Mouse (Mus musculus) intestine, embryonic 15.5 days (tissue): ENCODE data around the gene Tmf1. TPM values are rescaled to one million over a fixed set of nuclear protein-coding genes. Genes with fewer than 3 reads are reported as not detected.
A peak's percentile ranks its signal among the peaks of the same experiment; 100 is the strongest.

ENCODE experiments used
- ATAC-seq: fragments of 200-750 bp; cut with Nextera tagmentation; 2 replicates; pipeline ENCODE4 v1.8.0; 2017; ENCODE audit warnings: moderate TSS enrichment, moderate library complexity
- H3K27ac ChIP-seq: fragments of 300-500 bp; sonication (generic); 2 replicates; pipeline ENCODE4 v1.5.1; 2015; ENCODE audit warnings: mild to moderate bottlenecking, inconsistent platforms
- H3K27me3 ChIP-seq: fragments of 300-500 bp; sonication (generic); replicated peaks from 2 replicates; pipeline ENCODE4 v1.6.1; 2015; ENCODE audit warnings: inconsistent platforms
- H3K36me3 ChIP-seq: fragments of 300-500 bp; sonication (generic); 2 replicates; pipeline ENCODE4 v1.6.1; 2015; ENCODE audit warnings: inconsistent platforms
- H3K4me1 ChIP-seq: fragments of 300-500 bp; sonication (generic); replicated peaks from 2 replicates; pipeline ENCODE4 v1.6.1; 2015; ENCODE audit warnings: inconsistent platforms
- H3K4me2 ChIP-seq: fragments of 300-500 bp; sonication (generic); replicated peaks from 2 replicates; pipeline ENCODE4 v1.6.1; 2015; ENCODE audit warnings: mild to moderate bottlenecking, inconsistent platforms
- H3K4me3 ChIP-seq: fragments of 300-500 bp; sonication (generic); replicated peaks from 2 replicates; pipeline ENCODE4 v1.5.1; 2015; ENCODE audit warnings: inconsistent platforms
- H3K9ac ChIP-seq: fragments of 300-500 bp; sonication (generic); 2 replicates; pipeline ENCODE4 v1.6.1; 2015; ENCODE audit warnings: inconsistent platforms
- H3K9me3 ChIP-seq: fragments of 300-500 bp; sonication (generic); 2 replicates; pipeline ENCODE4 v1.6.1; 2016; ENCODE audit warnings: inconsistent platforms
- WGBS: fragments of 180-500 bp; shearing (Covaris S2); methylation state at CpG from one replicate; pipeline ENCODE4 v1.1.7; 2015; 5-methylcytosine and 5-hydroxymethylcytosine counted together
- polyA plus RNA-seq: library from polyadenylated mRNA; unstranded; fragments of >200 nt; fragmentation: Nextera tagmentation; extraction: Ambion mirVana; gene quantifications from 2 replicates; pipeline ENCODE4 v1.2.1, GENCODE M21; 2015

Tmf1 gene
- polyA plus RNA-seq = 30.9 and 37.6 TPM in 2 replicates

DNA sequence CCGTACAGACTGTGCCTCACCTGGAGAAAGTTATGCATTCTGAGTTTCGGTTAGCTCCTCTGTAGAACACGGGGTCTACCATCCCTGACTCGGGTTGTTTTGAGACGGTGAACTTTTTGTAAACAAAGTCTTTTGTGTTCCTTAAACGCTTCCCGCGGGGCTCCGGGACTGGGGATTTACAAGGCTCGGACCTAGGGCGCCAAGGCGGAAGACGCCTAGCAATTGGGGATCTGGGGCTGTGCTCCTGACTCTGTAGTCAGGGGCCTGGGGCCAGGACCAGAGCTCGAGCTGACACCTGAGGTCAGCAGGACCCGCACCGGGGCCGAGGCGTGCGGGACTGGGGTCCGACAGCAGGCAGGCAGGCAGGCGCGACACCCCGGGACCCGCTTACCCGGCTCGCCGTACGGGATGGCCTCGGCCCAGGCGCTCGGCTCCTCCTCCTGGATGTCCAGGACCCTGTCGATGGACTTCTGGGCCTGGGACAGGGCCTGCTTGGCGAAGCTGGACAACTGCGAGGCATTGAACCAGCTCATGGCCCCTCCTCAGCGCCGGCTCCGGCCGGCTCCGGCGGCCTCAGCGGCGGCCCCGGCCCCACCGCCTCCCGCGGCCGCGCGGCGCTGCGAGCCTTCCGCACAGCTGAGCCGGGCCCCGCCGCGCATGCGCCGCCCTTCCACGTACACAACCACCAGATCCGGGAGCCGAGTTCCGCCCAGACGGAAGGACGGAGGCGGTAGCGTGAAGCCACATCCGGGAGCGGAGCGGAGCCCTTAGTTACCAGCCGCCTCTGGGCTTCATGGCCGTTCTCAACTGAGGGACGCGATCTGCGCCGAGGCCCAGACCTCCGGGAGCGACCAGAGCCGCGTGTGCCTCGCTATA is at the start of gene Tmf1:
TSS of gene Tmf1 (minus strand) at position 632 of the 876 bp plus-strand sequence.
- H3K9me3 ChIP-seq = no peaks in the 10 kb centered on the region
- no peaks in the 10 kb centered on the region; the same call in 1 of the 2 replicates for H3K36me3 ChIP-seq
- peak within 1 kb of the TSS; percentile 82 for H3K27ac ChIP-seq
- peak within 1 kb of the TSS; percentile 93 for H3K9ac ChIP-seq
- 0 out of 2 replicates have a peak, but pooled peaks cover 6% of the 10 kb centered on the region for H3K4me1 ChIP-seq
- no peaks in the 10 kb centered on the region for H3K27me3 ChIP-seq
- WGBS = under 1% methylated on average over 80 of the region's 80 CpGs
- peak within 1 kb of the TSS; percentile 68 for H3K4me2 ChIP-seq
- H3K4me3 ChIP-seq = peak within 1 kb of the TSS; percentile 76
- ATAC-seq = peak; percentile 99

DNA sequence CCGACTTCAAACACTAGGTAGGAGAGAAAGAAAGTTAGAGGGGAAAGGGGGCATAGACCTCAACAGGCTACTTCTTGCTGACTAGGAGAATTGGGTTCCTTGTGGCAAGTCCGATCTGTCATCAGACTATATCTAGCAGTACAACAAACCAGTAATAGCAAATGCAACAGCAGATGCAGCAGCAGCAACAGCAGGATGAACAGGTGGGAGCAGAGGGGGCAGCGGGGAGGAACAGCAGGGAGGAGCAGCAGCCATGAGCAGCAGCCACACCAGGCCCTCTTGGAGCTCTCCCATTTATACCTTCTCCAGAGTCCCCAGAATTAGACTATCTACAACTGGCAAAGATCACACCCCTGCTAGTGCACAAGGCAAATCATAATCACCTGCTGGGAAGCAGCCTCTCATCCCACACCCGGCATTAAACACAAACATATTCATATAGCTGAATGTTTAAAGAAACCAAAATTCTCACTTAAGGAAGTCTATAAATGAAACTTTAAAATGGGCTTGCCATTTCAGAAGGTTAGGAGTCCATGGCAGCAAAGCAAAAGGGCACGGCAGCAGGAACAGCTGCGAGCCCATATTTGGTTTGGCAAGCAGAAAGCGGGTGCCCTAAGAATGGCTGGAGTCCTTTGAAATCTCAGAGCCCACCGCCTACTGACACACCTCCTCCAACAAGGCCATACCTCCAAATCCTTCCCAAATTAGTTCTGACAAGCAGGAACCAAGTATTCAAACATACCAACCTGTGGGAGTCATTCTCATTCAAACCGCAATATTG is 48.3 kb upstream of the Tmf1 start:
- H3K27ac ChIP-seq = no peak overlapping the region
- H3K27me3 ChIP-seq = no peaks in the 10 kb centered on the region
- no peak for ATAC-seq
- no peak overlapping the region for H3K4me3 ChIP-seq
- no peaks in the 10 kb centered on the region for H3K4me1 ChIP-seq
- no peaks in the 10 kb centered on the region for H3K9me3 ChIP-seq
- H3K4me2 ChIP-seq = no peak overlapping the region
- H3K36me3 ChIP-seq = peaks cover 8% of the 10 kb centered on the region; the same call in 1 of the 2 replicates
- WGBS = 90% methylated on average over 9 of the region's 9 CpGs
- H3K9ac ChIP-seq = no peak overlapping the region

DNA sequence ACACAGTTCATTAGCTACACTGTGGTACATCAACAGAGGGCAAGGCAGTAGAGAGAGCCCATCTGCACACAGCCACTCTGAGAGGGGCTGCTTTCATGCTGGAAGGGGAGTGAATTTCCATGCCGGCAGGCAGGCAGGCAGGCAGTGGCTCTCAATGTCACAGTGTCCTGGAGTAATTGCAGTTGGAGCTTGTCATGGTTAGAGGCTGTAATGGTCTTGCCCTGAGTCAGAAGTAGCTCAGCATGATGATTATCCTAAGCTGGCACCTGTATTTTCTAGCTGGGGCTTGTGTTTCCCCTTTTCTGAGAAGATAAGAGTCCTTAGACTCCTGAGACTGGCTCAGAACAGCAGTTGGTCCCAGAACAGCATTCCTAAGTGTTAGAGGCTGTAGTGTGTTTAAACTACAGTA is 47.2 kb upstream of the Tmf1 start:
- Histone ChIP-seq H3K4me3 (no peak overlapping the region), H3K36me3 (peaks cover 8% of the 10 kb centered on the region; the same call in 1 of the 2 replicates), H3K27ac (no peak overlapping the region), H3K9me3 (no peaks in the 10 kb centered on the region), H3K4me2 (no peak overlapping the region), H3K9ac (no peak overlapping the region), H3K4me1 (no peaks in the 10 kb centered on the region), H3K27me3 (no peaks in the 10 kb centered on the region)
- 39% methylated on average over 1 of the region's 1 CpGs for WGBS
- no peak for ATAC-seq

DNA sequence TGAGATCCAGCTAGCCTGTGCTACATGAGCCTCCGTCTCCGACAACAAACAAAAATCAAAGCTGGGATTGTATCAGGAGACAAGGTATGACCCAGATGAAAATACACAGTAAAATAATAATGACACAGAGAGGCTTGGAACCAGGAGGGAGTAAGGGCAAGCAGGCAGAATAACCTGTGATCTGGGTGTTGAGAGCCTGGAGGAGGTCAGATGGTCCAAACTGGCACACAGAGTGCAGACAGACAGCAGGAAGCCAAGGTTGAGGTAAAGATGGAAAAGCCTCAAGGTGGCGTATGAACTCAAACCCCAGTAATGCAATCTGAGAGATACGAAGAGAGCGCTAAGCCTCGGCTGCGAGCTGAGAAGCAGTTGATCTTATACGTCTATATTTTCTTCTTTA is 45.6 kb upstream of the Tmf1 start:
- Histone ChIP-seq H3K4me3 (no peak overlapping the region), H3K27me3 (no peaks in the 10 kb centered on the region), H3K27ac (no peak overlapping the region), H3K9ac (no peak overlapping the region), H3K4me2 (no peak overlapping the region), H3K4me1 (no peaks in the 10 kb centered on the region), H3K9me3 (no peaks in the 10 kb centered on the region), H3K36me3 (0 out of 2 replicates have a peak, but pooled peaks cover 5% of the 10 kb centered on the region)
- no peak for ATAC-seq
- WGBS = 92% methylated on average over 8 of the region's 8 CpGs

DNA sequence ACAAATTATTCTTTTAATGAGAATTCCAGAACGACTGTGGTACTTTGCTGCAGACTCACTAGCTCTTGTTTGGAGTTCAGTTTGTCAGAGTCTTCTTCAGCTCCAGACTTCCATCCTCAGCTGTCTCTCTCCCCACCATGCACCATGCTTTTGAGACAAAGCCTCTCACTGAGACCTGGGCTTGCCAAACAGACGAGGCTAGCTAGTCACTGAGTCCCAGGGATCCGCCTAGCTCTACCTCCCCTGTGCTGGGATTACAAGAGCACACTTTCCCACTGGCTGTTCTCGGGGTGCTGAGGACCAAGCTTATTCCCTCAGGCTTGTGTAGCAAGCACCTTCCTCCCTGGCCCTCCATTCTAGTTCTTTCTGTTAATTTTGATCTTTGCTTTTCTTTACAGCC is 44.6 kb upstream of the Tmf1 start:
- Histone ChIP-seq H3K27me3 (no peaks in the 10 kb centered on the region), H3K27ac (no peak overlapping the region), H3K4me1 (no peaks in the 10 kb centered on the region), H3K36me3 (0 out of 2 replicates have a peak, but pooled peaks cover 5% of the 10 kb centered on the region), H3K4me2 (no peak overlapping the region), H3K9ac (no peak overlapping the region), H3K9me3 (no peaks in the 10 kb centered on the region), H3K4me3 (no peak overlapping the region)
- 82% methylated on average over 4 of the region's 4 CpGs for WGBS
- ATAC-seq = no peak

DNA sequence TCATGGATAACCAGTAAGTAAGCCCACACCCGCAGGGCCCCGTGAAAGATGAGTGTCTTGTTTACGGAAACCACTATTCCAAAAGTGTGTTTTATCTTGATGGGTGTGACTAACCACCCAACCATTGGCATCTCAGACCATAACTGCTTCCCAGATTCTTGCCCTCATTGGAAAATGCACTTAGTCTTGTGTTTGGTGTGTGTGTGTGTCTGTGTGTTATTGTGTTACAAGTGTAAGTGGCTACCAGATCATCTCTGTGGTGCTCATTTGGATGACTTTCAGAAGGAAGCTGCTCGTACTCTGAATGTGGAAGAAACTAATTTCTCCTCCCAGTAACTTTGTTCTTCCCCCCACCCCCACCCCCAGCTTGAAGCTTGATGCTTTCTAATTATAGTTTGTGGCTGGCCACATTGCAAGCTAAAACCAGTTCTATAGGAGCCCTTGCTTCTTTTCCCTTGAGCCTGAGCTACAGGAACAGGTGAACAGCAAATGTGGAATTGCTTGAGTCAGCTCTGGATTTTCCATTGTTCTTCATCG is 44.1 kb upstream of the Tmf1 start:
- no peak overlapping the region for H3K4me2 ChIP-seq
- 48% methylated on average over 5 of the region's 5 CpGs for WGBS
- H3K4me1 ChIP-seq = no peaks in the 10 kb centered on the region
- no peak overlapping the region for H3K4me3 ChIP-seq
- no peaks in the 10 kb centered on the region for H3K9me3 ChIP-seq
- H3K27me3 ChIP-seq = no peaks in the 10 kb centered on the region
- 0 out of 2 replicates have a peak, but pooled peaks cover 5% of the 10 kb centered on the region for H3K36me3 ChIP-seq
- H3K27ac ChIP-seq = no peak overlapping the region
- no peak overlapping the region for H3K9ac ChIP-seq
- ATAC-seq = no peak

DNA sequence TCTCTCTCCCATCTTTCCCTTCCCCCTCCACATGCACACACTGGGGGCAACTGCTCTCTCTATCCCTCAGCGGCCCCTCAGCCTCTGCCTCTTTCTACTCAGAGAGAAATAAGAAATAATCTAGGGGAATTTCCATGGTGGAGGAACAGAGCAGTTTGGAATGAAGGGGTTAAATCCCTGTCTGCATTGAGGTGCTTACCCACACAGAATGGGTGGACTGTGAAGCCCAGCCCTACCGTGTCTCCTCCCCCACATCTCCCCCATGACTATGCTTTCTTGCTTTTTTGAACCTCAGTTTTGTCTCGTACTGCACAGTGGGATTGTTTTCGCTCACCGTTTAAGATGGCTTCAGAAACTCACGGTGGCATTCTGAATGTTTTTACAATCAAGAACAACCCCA is 43.4 kb upstream of the Tmf1 start:
- Histone ChIP-seq H3K4me2 (no peak overlapping the region), H3K27me3 (no peaks in the 10 kb centered on the region), H3K4me1 (no peaks in the 10 kb centered on the region), H3K4me3 (no peak overlapping the region), H3K9me3 (no peaks in the 10 kb centered on the region), H3K9ac (no peak overlapping the region), H3K27ac (no peak overlapping the region), H3K36me3 (0 out of 2 replicates have a peak, but pooled peaks cover 3% of the 10 kb centered on the region)
- 63% methylated on average over 6 of the region's 6 CpGs for WGBS
- no peak for ATAC-seq

DNA sequence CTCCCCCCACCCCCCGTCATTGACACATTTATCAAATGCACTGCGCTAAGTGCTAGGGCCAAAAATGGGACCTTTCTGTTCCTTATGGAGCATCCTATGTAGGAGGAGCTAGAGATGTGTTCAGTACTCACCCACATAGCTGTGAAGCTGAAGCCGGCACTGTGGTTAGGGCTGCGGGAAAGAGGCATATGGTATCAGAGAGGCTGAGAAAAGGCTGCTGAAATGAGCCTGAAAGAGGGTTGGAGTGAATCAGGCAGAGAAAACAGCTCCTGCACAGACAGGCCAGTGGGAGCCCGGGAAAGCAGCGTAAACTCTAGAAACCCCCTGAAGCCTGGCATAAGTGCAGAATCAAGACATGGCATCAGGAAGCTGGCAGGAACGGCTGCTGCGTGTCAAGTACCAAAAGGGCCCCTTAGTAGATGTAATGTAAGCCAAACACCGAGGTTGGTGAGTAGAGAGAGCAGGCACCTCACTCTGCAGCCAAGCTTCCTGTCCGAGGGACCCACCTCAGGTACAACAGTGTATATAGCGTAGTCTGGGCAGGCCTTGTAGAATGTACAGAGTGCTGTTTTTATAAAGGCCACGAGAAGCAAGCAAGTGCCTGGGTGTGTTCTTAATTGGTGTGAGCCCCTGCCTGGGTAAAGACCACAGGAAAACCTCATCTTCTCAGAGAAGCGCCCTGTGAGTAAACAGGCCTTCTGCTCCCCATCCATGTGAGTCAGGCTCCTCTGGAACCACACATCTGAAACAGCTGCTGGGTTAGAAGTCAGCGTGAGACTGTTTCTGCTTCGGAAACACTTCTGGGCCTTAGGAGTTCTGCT is 42.5 kb upstream of the Tmf1 start:
- Histone ChIP-seq H3K9ac (no peak overlapping the region), H3K36me3 (no peaks in the 10 kb centered on the region), H3K4me3 (no peak overlapping the region), H3K27ac (no peak overlapping the region), H3K9me3 (no peaks in the 10 kb centered on the region), H3K4me2 (no peak overlapping the region), H3K4me1 (no peaks in the 10 kb centered on the region), H3K27me3 (no peaks in the 10 kb centered on the region)
- 57% methylated on average over 15 of the region's 15 CpGs for WGBS
- no peak for ATAC-seq

DNA sequence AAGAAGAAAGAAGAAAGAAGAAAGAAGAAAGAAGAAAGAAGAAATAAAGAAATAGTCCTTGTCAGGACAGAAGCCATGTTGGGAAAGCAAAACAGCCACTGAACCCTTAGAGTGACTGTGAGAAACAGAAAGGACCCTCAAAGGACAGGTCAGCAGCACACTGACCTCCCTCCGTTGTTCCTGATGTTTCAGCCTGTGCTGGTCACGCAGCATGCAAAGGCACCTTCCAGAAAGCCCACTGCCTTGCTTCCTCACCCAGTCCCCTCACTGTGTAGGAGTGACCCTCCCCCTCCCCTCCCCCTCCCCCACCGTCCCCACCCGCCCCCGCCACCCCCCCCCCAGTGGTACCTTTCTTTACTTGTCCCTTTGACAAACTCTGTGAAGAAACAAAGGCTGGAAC is 41.8 kb upstream of the Tmf1 start:
- WGBS = 91% methylated on average over 2 of the region's 5 CpGs
- Histone ChIP-seq H3K4me1 (no peaks in the 10 kb centered on the region), H3K4me3 (no peak overlapping the region), H3K27me3 (no peaks in the 10 kb centered on the region), H3K9me3 (no peaks in the 10 kb centered on the region), H3K4me2 (no peak overlapping the region), H3K9ac (no peak overlapping the region), H3K27ac (no peak overlapping the region), H3K36me3 (no peaks in the 10 kb centered on the region)
- ATAC-seq = no peak

DNA sequence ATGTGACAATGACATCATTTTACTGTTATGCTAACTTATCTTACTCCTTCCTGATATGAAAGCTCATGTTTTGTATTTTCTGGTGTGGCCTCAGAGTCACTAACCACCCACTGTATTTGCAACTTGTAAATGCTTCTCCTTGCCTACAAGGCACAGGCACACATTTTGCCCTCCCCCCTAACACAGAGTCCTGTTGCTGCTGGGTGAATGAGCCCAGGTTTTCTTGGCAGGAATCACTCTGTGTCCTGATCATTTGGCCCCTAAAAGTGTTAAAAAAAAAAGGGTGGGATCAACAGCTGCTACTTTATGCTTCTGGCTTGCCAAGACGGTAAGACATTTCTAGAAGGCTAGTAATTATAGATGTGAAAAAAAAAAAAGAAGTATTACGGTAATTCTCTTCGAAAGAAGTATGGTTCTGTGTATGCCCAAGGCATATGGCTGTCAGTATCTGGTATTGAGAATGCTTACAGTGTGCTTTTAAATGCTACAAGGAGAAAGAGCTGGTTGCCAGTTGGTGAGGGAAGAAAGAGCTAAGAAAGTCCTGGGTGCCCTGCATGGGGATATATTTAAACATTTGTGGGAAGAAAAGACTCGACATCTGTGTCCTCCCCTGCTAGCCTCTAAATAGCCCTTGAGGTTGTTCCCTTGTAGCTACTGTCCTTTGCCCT is 37.4 kb upstream of the Tmf1 start:
- Histone ChIP-seq H3K4me1 (peaks cover 9% of the 10 kb centered on the region; the same call in 1 of the 2 replicates), H3K36me3 (no peaks in the 10 kb centered on the region), H3K4me2 (no peak overlapping the region), H3K27ac (no peak overlapping the region), H3K27me3 (no peaks in the 10 kb centered on the region), H3K9ac (no peak overlapping the region), H3K9me3 (no peaks in the 10 kb centered on the region), H3K4me3 (no peak overlapping the region)
- no peak for ATAC-seq
- 81% methylated on average over 4 of the region's 4 CpGs for WGBS

DNA sequence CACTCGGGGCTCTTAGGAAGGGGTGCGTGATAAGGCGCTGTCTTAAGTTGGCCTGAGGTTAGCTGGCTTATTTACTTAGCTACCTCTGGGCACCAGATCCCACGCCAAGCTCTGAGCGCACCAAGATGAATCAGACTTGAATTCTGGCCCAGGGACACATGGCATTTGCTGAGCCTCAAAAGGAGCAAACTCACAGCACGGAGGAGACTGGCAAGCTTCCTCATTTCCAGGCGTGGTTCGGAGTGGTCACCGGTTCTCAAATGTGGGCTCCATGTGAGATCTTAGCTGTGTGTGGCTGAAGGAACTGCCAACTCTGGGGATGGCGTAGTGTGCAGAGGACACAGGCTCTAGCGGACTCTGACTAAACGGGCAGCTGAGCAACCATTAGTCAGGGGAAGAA is 33.1 kb upstream of the Tmf1 start:
- Histone ChIP-seq H3K4me1 (peaks cover 12% of the 10 kb centered on the region; the same call in 1 of the 2 replicates), H3K9me3 (no peaks in the 10 kb centered on the region), H3K4me3 (peak overlapping the region; percentile 70; the same call in 1 of the 2 replicates), H3K4me2 (peak overlapping the region; percentile 78), H3K9ac (no peak overlapping the region; the same call in 1 of the 2 replicates), H3K36me3 (no peaks in the 10 kb centered on the region), H3K27me3 (no peaks in the 10 kb centered on the region), H3K27ac (no peak overlapping the region)
- 67% methylated on average over 12 of the region's 12 CpGs for WGBS
- no peak for ATAC-seq
